Comparison of ENCODE assay signal across 19 mouse cellular contexts in the genomic region with DNA sequence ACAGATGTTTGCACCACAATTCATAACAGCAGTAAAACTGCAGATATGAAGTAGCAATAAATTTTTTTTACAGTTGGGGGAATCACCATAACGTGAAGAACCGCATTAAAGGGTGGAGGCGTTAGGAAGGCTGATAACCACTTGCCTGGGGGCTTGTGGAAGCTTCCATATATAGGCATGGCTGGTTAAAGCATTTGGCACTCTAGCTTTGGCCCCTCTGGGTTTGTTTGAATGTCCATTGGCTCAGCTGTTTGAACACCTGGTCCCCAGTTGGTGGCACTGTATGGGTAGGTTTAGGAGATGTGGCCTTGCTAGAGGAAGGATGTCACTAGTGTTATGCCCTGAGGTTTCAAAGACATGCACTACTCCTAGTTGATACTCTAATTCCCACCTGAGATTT. TPM values are rescaled to one million over a fixed set of nuclear protein-coding genes. Genes with fewer than 3 reads are reported as not detected.
DNase-seq lines count a peak whose midpoint lies in the region; ATAC-seq and TF ChIP-seq lines count a peak whose summit lies in the region.
"Had no signal": no experiment of that assay in that cellular context is flagged by ENCODE, and none has a peak within 500 bp of the region (broad histone marks: within the 10 kb centered on the region; RNA-seq: fewer than 3 reads in every experiment).

No protein-coding gene starts in this region.

- no peak overlapping the region for H3K27ac ChIP-seq in heart, adult 2 months
- no peak overlapping the region for H3K27ac ChIP-seq in liver, embryonic 11.5 days (ENCODE audit: low read depth, low read length)
- no peak overlapping the region for H3K27ac ChIP-seq in liver, embryonic 12.5 days
- H3K27ac ChIP-seq in intestine, embryonic 15.5 days: no peak overlapping the region
- H3K27ac ChIP-seq in stomach, postnatal 0 days (replicated peaks): no peak overlapping the region
- H3K27ac ChIP-seq: heart, embryonic 13.5 days; left cerebral cortex, adult 2 months; limb, embryonic 15.5 days; midbrain, embryonic 10.5 days; neural tube, embryonic 15.5 days had no signal

- no peak overlapping the region for H3K4me3 ChIP-seq in heart, adult 2 months
- no peak overlapping the region for H3K4me3 ChIP-seq in liver, embryonic 11.5 days (ENCODE audit: low read depth, low read length)
- H3K4me3 ChIP-seq in liver, embryonic 12.5 days: no peak overlapping the region
- no peak overlapping the region for H3K4me3 ChIP-seq in intestine, embryonic 15.5 days (replicated peaks)
- no peak overlapping the region for H3K4me3 ChIP-seq in stomach, postnatal 0 days (ENCODE audit: low read depth, low read length)
- H3K4me3 ChIP-seq: heart, embryonic 13.5 days; left cerebral cortex, adult 2 months; limb, embryonic 15.5 days; midbrain, embryonic 10.5 days; neural tube, embryonic 15.5 days had no signal

- no peak for TF ChIP-seq EP300 in heart, adult 2 months (IDR thresholded peaks at IDR 0.05; ENCODE audit: insufficient read depth, low read depth, low read length)
- no peak for TF ChIP-seq EP300 in stomach, postnatal 0 days (optimal IDR thresholded peaks at IDR 0.05)

- no peaks in the 10 kb centered on the region for H3K9me3 ChIP-seq in liver, embryonic 11.5 days (ENCODE audit: control insufficient read depth, low read length)
- no peaks in the 10 kb centered on the region for H3K9me3 ChIP-seq in liver, embryonic 12.5 days (replicated peaks)
- H3K9me3 ChIP-seq in intestine, embryonic 15.5 days: no peaks in the 10 kb centered on the region
- no peaks in the 10 kb centered on the region for H3K9me3 ChIP-seq in stomach, postnatal 0 days (ENCODE audit: control insufficient read depth, low read length)
- H3K9me3 ChIP-seq: heart, embryonic 13.5 days; limb, embryonic 15.5 days; midbrain, embryonic 10.5 days; neural tube, embryonic 15.5 days had no signal

- ATAC-seq in liver, embryonic 11.5 days (replicated peaks; ENCODE audit: low FRiP score): no peak
- no peak for ATAC-seq in liver, embryonic 12.5 days
- peak; percentile 7; the same call in 1 of the 2 replicates for ATAC-seq in intestine, embryonic 15.5 days
- ATAC-seq in stomach, postnatal 0 days (ENCODE audit: low FRiP score, low TSS enrichment): no peak
- ATAC-seq: forebrain, embryonic 14.5 days had no signal

- peaks cover 10% of the 10 kb centered on the region for H3K79me2 ChIP-seq in heart, adult 2 months (replicated peaks; ENCODE audit: control insufficient read depth, insufficient read depth, low read length)

- H3K36me3 ChIP-seq in heart, adult 2 months (ENCODE audit: control insufficient read depth, insufficient read depth, low read length): no peaks in the 10 kb centered on the region; the same call in 1 of the 2 replicates
- no peaks in the 10 kb centered on the region for H3K36me3 ChIP-seq in liver, embryonic 11.5 days (ENCODE audit: control insufficient read depth, insufficient read depth, low read length)
- H3K36me3 ChIP-seq in liver, embryonic 12.5 days: no peaks in the 10 kb centered on the region
- H3K36me3 ChIP-seq in intestine, embryonic 15.5 days: no peaks in the 10 kb centered on the region
- H3K36me3 ChIP-seq in stomach, postnatal 0 days (ENCODE audit: control insufficient read depth, insufficient read depth, low read length): no peaks in the 10 kb centered on the region
- H3K36me3 ChIP-seq: heart, embryonic 13.5 days; limb, embryonic 15.5 days; midbrain, embryonic 10.5 days; neural tube, embryonic 15.5 days had no signal

- no peak overlapping the region for H3K9ac ChIP-seq in heart, adult 2 months (ENCODE audit: low read depth, low read length)
- no peak overlapping the region for H3K9ac ChIP-seq in liver, embryonic 11.5 days (ENCODE audit: low read depth, low read length)
- no peak overlapping the region for H3K9ac ChIP-seq in liver, embryonic 12.5 days
- H3K9ac ChIP-seq in intestine, embryonic 15.5 days: no peak overlapping the region
- H3K9ac ChIP-seq in stomach, postnatal 0 days (ENCODE audit: low read length): no peak overlapping the region
- H3K9ac ChIP-seq: heart, embryonic 13.5 days; limb, embryonic 15.5 days; neural tube, embryonic 15.5 days had no signal

- peaks cover 1% of the 10 kb centered on the region for H3K4me1 ChIP-seq in heart, adult 2 months (ENCODE audit: control insufficient read depth, insufficient read depth, low read length)
- H3K4me1 ChIP-seq in liver, embryonic 11.5 days (replicated peaks; ENCODE audit: control insufficient read depth, insufficient read depth, low read length): peaks cover 20% of the 10 kb centered on the region
- peaks cover 32% of the 10 kb centered on the region for H3K4me1 ChIP-seq in liver, embryonic 12.5 days
- H3K4me1 ChIP-seq in intestine, embryonic 15.5 days (replicated peaks): peaks cover 3% of the 10 kb centered on the region; the same call in 1 of the 2 replicates
- H3K4me1 ChIP-seq in stomach, postnatal 0 days (replicated peaks; ENCODE audit: control insufficient read depth, insufficient read depth): no peaks in the 10 kb centered on the region

- intact Hi-C loops in heart, adult 2 months (cut with DNase I): no loop called here
- intact Hi-C loops in heart, postnatal 25 days (cut with DNase I): no loop called here

- DNase-seq in heart, adult 2 months: peak in 1 of 2 experiments; percentile 10
- no peak for DNase-seq in heart, postnatal 25 days (ENCODE audit: low spot score)
- DNase-seq in liver, embryonic 11.5 days (ENCODE audit: low spot score): peak; percentile 32
- DNase-seq in stomach, postnatal 0 days (ENCODE audit: low spot score): no peak
- DNase-seq in embryo, embryonic 11 days: no peak
- no peak for DNase-seq in urinary bladder, postnatal 4 days (ENCODE audit: low spot score in 2 of 2)
- DNase-seq: adrenal gland, adult 8-10 months; cerebellum, adult 9-11 months; kidney, adult 9 months; lung, postnatal 10 days; thymus, postnatal 25 days had no signal

- H3K27me3 ChIP-seq in heart, adult 2 months (ENCODE audit: control insufficient read depth, insufficient read depth, low read length): no peaks in the 10 kb centered on the region
- no peaks in the 10 kb centered on the region for H3K27me3 ChIP-seq in liver, embryonic 11.5 days (replicated peaks; ENCODE audit: control insufficient read depth, insufficient read depth, low read length)
- no peaks in the 10 kb centered on the region for H3K27me3 ChIP-seq in liver, embryonic 12.5 days (replicated peaks)
- no peaks in the 10 kb centered on the region for H3K27me3 ChIP-seq in intestine, embryonic 15.5 days (replicated peaks)
- no peaks in the 10 kb centered on the region for H3K27me3 ChIP-seq in stomach, postnatal 0 days (ENCODE audit: control insufficient read depth, insufficient read depth, low read length)
- H3K27me3 ChIP-seq: heart, embryonic 13.5 days; limb, embryonic 15.5 days; neural tube, embryonic 15.5 days had no signal

- TF ChIP-seq POLR2A in heart, adult 2 months (IDR thresholded peaks at IDR 0.05; ENCODE audit: insufficient read depth, low read depth, low read length): no peak

- whole genome bisulfite sequencing in heart, adult 2 months: 60% methylated on average over 3 of the region's 3 CpGs
- WGBS in liver, embryonic 11.5 days: 38% methylated on average over 3 of the region's 3 CpGs
- WGBS in liver, embryonic 12.5 days (ENCODE audit: insufficient replicate concordance): 26% methylated on average over 3 of the region's 3 CpGs
- 40% methylated on average over 3 of the region's 3 CpGs for WGBS in intestine, embryonic 15.5 days
- WGBS in stomach, postnatal 0 days: 66% methylated on average over 3 of the region's 3 CpGs

- no peak overlapping the region for H3K4me2 ChIP-seq in liver, embryonic 11.5 days
- no peak overlapping the region for H3K4me2 ChIP-seq in liver, embryonic 12.5 days
- no peak overlapping the region for H3K4me2 ChIP-seq in intestine, embryonic 15.5 days (replicated peaks)
- no peak overlapping the region for H3K4me2 ChIP-seq in stomach, postnatal 0 days (replicated peaks; ENCODE audit: low read depth)
- H3K4me2 ChIP-seq: heart, embryonic 13.5 days; limb, embryonic 15.5 days; neural tube, embryonic 15.5 days had no signal

- peak; percentile 44 for TF ChIP-seq CTCF in heart, adult 2 months (IDR thresholded peaks at IDR 0.05)
- TF ChIP-seq CTCF in stomach, postnatal 0 days (IDR thresholded peaks at IDR 0.05; ENCODE audit: low read depth): peak; percentile 45

RNA-seq across cellular contexts. Expression of a gene that starts 27.0 kb away (rescaled TPM):
- 10 to 100 TPM; 60.5 to 62.1 TPM for total RNA-seq in heart, adult 2 months (2021)
- polyA plus RNA-seq in heart, adult 2 months (2012; rRNA removed): 27.0 and 42.5 TPM in 2 replicates
- total RNA-seq in heart, postnatal 25 days (2021): 10 to 100 TPM; 55.8 to 59.0 TPM
- polyA plus RNA-seq in liver, embryonic 11.5 days (2014; fragmentation: Nextera tagmentation; extraction: Ambion mirVana): 31.4 and 32.0 TPM in 2 replicates
- 31.8 and 33.7 TPM in 2 replicates for polyA plus RNA-seq in liver, embryonic 12.5 days (2016; fragmentation: Nextera tagmentation; extraction: Ambion mirVana)
- 35.3 and 37.1 TPM in 2 replicates for polyA plus RNA-seq in intestine, embryonic 15.5 days (2015; fragmentation: Nextera tagmentation; extraction: Ambion mirVana)
- 27.2 and 29.3 TPM in 2 replicates for polyA plus RNA-seq in stomach, postnatal 0 days (2015; fragmentation: Nextera tagmentation; extraction: Ambion mirVana)
